Mouse (Mus musculus) thymus, adult 2 months (tissue): ENCODE data around the gene Fam219b.

Experiments used
- CTCF ChIP-seq: fragments of 200-500 bp; IDR thresholded peaks from 2 replicates; pipeline ENCODE4 v1.5.1; 2012; ENCODE audit warnings: mild to moderate bottlenecking, control low read depth, low read length, moderate library complexity, borderline replicate concordance; ENCODE audit not compliant: control insufficient read depth, poor library complexity, insufficient read depth; ENCODE audit errors: extremely low read depth
- POLR2A ChIP-seq: fragments of 200-500 bp; IDR thresholded peaks from 2 replicates; pipeline ENCODE4 v1.6.1; 2012; ENCODE audit warnings: mild to moderate bottlenecking, low read length, control low read depth, moderate library complexity; ENCODE audit not compliant: control insufficient read depth, poor library complexity, insufficient read depth; ENCODE audit errors: extremely low read depth

GRCm38 (mm10) chr9:57524439-57524838, 12.9 kb upstream of the Fam219b start:
- TF ChIP-seq CTCF: no peak
- no peak for TF ChIP-seq POLR2A
